11 mouse cellular contexts compared by ENCODE assay signal in the genomic region with DNA sequence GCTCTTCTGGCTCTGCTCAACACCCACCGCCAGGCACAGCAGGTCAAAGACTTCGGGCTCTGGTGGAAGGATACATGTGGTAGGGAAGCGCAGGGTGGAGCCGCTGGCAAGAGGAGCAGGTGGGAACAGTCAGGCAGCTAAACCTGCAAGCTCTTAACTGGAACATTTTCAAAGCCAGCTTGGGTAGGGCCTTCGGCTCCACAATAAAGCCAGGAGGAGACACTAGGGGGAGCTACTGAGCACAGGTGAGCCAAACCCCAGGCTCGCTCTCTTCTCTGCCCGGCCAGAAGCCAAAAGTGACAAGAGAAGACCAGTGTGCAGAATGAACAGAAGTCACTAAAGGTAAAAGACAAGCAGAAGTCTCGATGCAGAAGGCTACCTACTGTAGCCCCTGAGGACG. TPM values are rescaled to one million over a fixed set of nuclear protein-coding genes. Genes with fewer than 3 reads are reported as not detected.
DNase-seq lines count a peak whose midpoint lies in the region; ATAC-seq and TF ChIP-seq lines count a peak whose summit lies in the region.
"Had no signal": no experiment of that assay in that cellular context is flagged by ENCODE, and none has a peak within 500 bp of the region (broad histone marks: within the 10 kb centered on the region; RNA-seq: fewer than 3 reads in every experiment).

No protein-coding gene starts in this region.

- 0 out of 2 replicates have a peak, but pooled peaks have one; percentile 70 for ATAC-seq in cerebellum, adult (ENCODE audit: insufficient number of reproducible peaks, low FRiP score, low TSS enrichment)
- ATAC-seq in midbrain, postnatal 0 days (ENCODE audit: low FRiP score), result no peak
- ATAC-seq in midbrain, embryonic 11.5 days (ENCODE audit: low FRiP score), result no peak
- no peak for ATAC-seq in stomach, postnatal 0 days (ENCODE audit: low FRiP score, low TSS enrichment)

- H3K9me3 ChIP-seq in midbrain, postnatal 0 days (ENCODE audit: low read length), result no peaks in the 10 kb centered on the region
- no peaks in the 10 kb centered on the region for H3K9me3 ChIP-seq in midbrain, embryonic 11.5 days (ENCODE audit: control insufficient read depth, low read length)
- H3K9me3 ChIP-seq in limb, embryonic 10.5 days (replicated peaks), result no peaks in the 10 kb centered on the region
- no peaks in the 10 kb centered on the region for H3K9me3 ChIP-seq in stomach, postnatal 0 days (ENCODE audit: control insufficient read depth, low read length)

- peaks cover 26% of the 10 kb centered on the region for H3K36me3 ChIP-seq in midbrain, postnatal 0 days (ENCODE audit: insufficient read depth, low read length)
- H3K36me3 ChIP-seq in midbrain, embryonic 11.5 days (ENCODE audit: control insufficient read depth, insufficient read depth, low read length), result peaks cover 15% of the 10 kb centered on the region
- peaks cover 92% of the 10 kb centered on the region for H3K36me3 ChIP-seq in limb, embryonic 10.5 days
- H3K36me3 ChIP-seq in stomach, postnatal 0 days (ENCODE audit: control insufficient read depth, insufficient read depth, low read length), result peaks cover 29% of the 10 kb centered on the region

- no peak for TF ChIP-seq EP300 in stomach, postnatal 0 days (optimal IDR thresholded peaks at IDR 0.05)

- TF ChIP-seq POLR2A in cortical plate, adult 2 months (IDR thresholded peaks at IDR 0.05; ENCODE audit: extremely low read depth, insufficient read depth, low read length), result no peak

- H3K27me3 ChIP-seq in midbrain, postnatal 0 days (ENCODE audit: insufficient read depth, low read length), result no peaks in the 10 kb centered on the region
- no peaks in the 10 kb centered on the region for H3K27me3 ChIP-seq in midbrain, embryonic 11.5 days (ENCODE audit: control insufficient read depth, insufficient read depth, low read length)
- H3K27me3 ChIP-seq in limb, embryonic 10.5 days (ENCODE audit: low read depth, poor library complexity, severe bottlenecking), result no peaks in the 10 kb centered on the region
- H3K27me3 ChIP-seq in stomach, postnatal 0 days (ENCODE audit: control insufficient read depth, insufficient read depth, low read length), result no peaks in the 10 kb centered on the region

- no peak for DNase-seq in cerebellum, postnatal 4 days (ENCODE audit: low spot score in 2 of 2)
- no peak for DNase-seq in midbrain, postnatal 0 days (ENCODE audit: low spot score)
- no peak for DNase-seq in midbrain, embryonic 11.5 days (ENCODE audit: low spot score, missing footprints)
- DNase-seq in limb, embryonic 10.5 days (ENCODE audit: low spot score), result peak; percentile 51
- peak; percentile 21 for DNase-seq in stomach, postnatal 0 days (ENCODE audit: low spot score)
- DNase-seq in layer of hippocampus, postnatal 36 days, result no peak

- no peak overlapping the region for H3K9ac ChIP-seq in midbrain, postnatal 0 days (replicated peaks; ENCODE audit: low read length, poor library complexity, severe bottlenecking)
- H3K9ac ChIP-seq in midbrain, embryonic 11.5 days (ENCODE audit: low read length), result no peak overlapping the region
- no peak overlapping the region for H3K9ac ChIP-seq in stomach, postnatal 0 days (ENCODE audit: low read length)

- no peak overlapping the region for H3K4me2 ChIP-seq in midbrain, postnatal 0 days (ENCODE audit: low read depth, low read length, poor library complexity, severe bottlenecking)
- H3K4me2 ChIP-seq in midbrain, embryonic 11.5 days, result no peak overlapping the region
- H3K4me2 ChIP-seq in stomach, postnatal 0 days (replicated peaks; ENCODE audit: low read depth), result no peak overlapping the region

- no peak overlapping the region for H3K4me3 ChIP-seq in midbrain, postnatal 0 days (ENCODE audit: low read depth, low read length)
- no peak overlapping the region for H3K4me3 ChIP-seq in midbrain, embryonic 11.5 days (ENCODE audit: low read depth, low read length)
- H3K4me3 ChIP-seq in cortical plate, adult 2 months (ENCODE audit: insufficient read depth, low read length), result no peak overlapping the region
- H3K4me3 ChIP-seq in limb, embryonic 10.5 days, result no peak overlapping the region
- H3K4me3 ChIP-seq in stomach, postnatal 0 days (ENCODE audit: low read depth, low read length), result no peak overlapping the region

- TF ChIP-seq CTCF in midbrain, postnatal 0 days (IDR thresholded peaks at IDR 0.05), result peak; percentile 55
- TF ChIP-seq CTCF in cortical plate, adult 2 months (IDR thresholded peaks at IDR 0.05; ENCODE audit: extremely low read depth, insufficient read depth, low read length), result peak; percentile 55
- TF ChIP-seq CTCF in stomach, postnatal 0 days (IDR thresholded peaks at IDR 0.05; ENCODE audit: low read depth), result peak; percentile 59

- H3K4me1 ChIP-seq in midbrain, postnatal 0 days (ENCODE audit: insufficient read depth, low read length), result no peaks in the 10 kb centered on the region
- H3K4me1 ChIP-seq in midbrain, embryonic 11.5 days (ENCODE audit: control insufficient read depth, insufficient read depth, low read length), result no peaks in the 10 kb centered on the region
- H3K4me1 ChIP-seq in cortical plate, adult 2 months (ENCODE audit: control insufficient read depth, insufficient read depth, low read length), result no peaks in the 10 kb centered on the region
- no peaks in the 10 kb centered on the region for H3K4me1 ChIP-seq in limb, embryonic 10.5 days
- no peaks in the 10 kb centered on the region for H3K4me1 ChIP-seq in stomach, postnatal 0 days (replicated peaks; ENCODE audit: control insufficient read depth, insufficient read depth)

- 85% methylated on average over 9 of the region's 9 CpGs for WGBS in midbrain, postnatal 0 days
- 86% methylated on average over 9 of the region's 9 CpGs for WGBS in midbrain, embryonic 11.5 days
- 88% methylated on average over 9 of the region's 9 CpGs for WGBS in limb, embryonic 10.5 days
- 82% methylated on average over 9 of the region's 9 CpGs for WGBS in stomach, postnatal 0 days

- H3K27ac ChIP-seq in midbrain, postnatal 0 days (ENCODE audit: low read depth, low read length), result no peak overlapping the region
- H3K27ac ChIP-seq in midbrain, embryonic 11.5 days (ENCODE audit: low read depth, low read length), result no peak overlapping the region
- H3K27ac ChIP-seq in cortical plate, adult 2 months (ENCODE audit: insufficient read depth, low read length), result no peak overlapping the region
- no peak overlapping the region for H3K27ac ChIP-seq in limb, embryonic 10.5 days
- H3K27ac ChIP-seq in stomach, postnatal 0 days (replicated peaks), result no peak overlapping the region
- H3K27ac ChIP-seq: macrophage had no signal

RNA-seq across cellular contexts. Expression of gene Dip2a, which starts 46.7 kb away (rescaled TPM):
- total RNA-seq in midbrain, postnatal 0 days (2014; rRNA removed), result 57.0 and 60.7 TPM in 2 replicates
- polyA plus RNA-seq in midbrain, postnatal 0 days (2015; fragmentation: Nextera tagmentation; extraction: Ambion mirVana), result 11.5 and 12.9 TPM in 2 replicates
- polyA plus RNA-seq in midbrain, embryonic 11.5 days (2014; fragmentation: Nextera tagmentation; extraction: Ambion mirVana), result 4.1 and 4.2 TPM in 2 replicates
- 48.7 and 49.2 TPM in 2 replicates for polyA plus RNA-seq in cortical plate, adult 2 months (2012; rRNA removed)
- 5.1 and 7.6 TPM in 2 replicates for polyA plus RNA-seq in limb, embryonic 10.5 days (2016; fragmentation: Nextera tagmentation; extraction: Ambion mirVana)
- polyA plus RNA-seq in stomach, postnatal 0 days (2015; fragmentation: Nextera tagmentation; extraction: Ambion mirVana), result 4.0 and 4.5 TPM in 2 replicates
- 10 to 100 TPM; 49.3 to 56.3 TPM for total RNA-seq in layer of hippocampus, postnatal 36 days (2021)

RNA-seq across cellular contexts. Expression of gene AC141477.1, which starts 48.5 kb away (rescaled TPM):
- not detected in 2 replicates for total RNA-seq in midbrain, postnatal 0 days (2014; rRNA removed)
- polyA plus RNA-seq in midbrain, postnatal 0 days (2015; fragmentation: Nextera tagmentation; extraction: Ambion mirVana), result not detected in 2 replicates
- polyA plus RNA-seq in midbrain, embryonic 11.5 days (2014; fragmentation: Nextera tagmentation; extraction: Ambion mirVana), result not detected in 2 replicates
- not detected in 2 replicates for polyA plus RNA-seq in cortical plate, adult 2 months (2012; rRNA removed)
- 2.3 TPM in 1 of 2 replicates, not detected in the other for polyA plus RNA-seq in limb, embryonic 10.5 days (2016; fragmentation: Nextera tagmentation; extraction: Ambion mirVana)
- polyA plus RNA-seq in stomach, postnatal 0 days (2015; fragmentation: Nextera tagmentation; extraction: Ambion mirVana), result 1.2 and 1.5 TPM in 2 replicates
- total RNA-seq in layer of hippocampus, postnatal 36 days (2021), result not detected
- polyA plus RNA-seq: C2C12; gonadal fat pad, adult 2 months; macrophage had no signal

RNA-seq across cellular contexts. Expression of gene Pcnt, which starts 50.8 kb away (rescaled TPM):
- 12.8 and 14.5 TPM in 2 replicates for total RNA-seq in midbrain, postnatal 0 days (2014; rRNA removed)
- 3.4 and 3.9 TPM in 2 replicates for polyA plus RNA-seq in midbrain, postnatal 0 days (2015; fragmentation: Nextera tagmentation; extraction: Ambion mirVana)
- 15.6 and 16.4 TPM in 2 replicates for polyA plus RNA-seq in midbrain, embryonic 11.5 days (2014; fragmentation: Nextera tagmentation; extraction: Ambion mirVana)
- 25.2 and 29.3 TPM in 2 replicates for polyA plus RNA-seq in cortical plate, adult 2 months (2012; rRNA removed)
- polyA plus RNA-seq in limb, embryonic 10.5 days (2016; fragmentation: Nextera tagmentation; extraction: Ambion mirVana), result 26.8 and 28.9 TPM in 2 replicates
- polyA plus RNA-seq in stomach, postnatal 0 days (2015; fragmentation: Nextera tagmentation; extraction: Ambion mirVana), result 4.9 and 5.1 TPM in 2 replicates
- 10 to 100 TPM; 20.7 to 24.1 TPM for total RNA-seq in layer of hippocampus, postnatal 36 days (2021)

RNA-seq across cellular contexts. Expression of gene 2610028H24Rik, which starts 57.1 kb away (rescaled TPM):
- not detected in 2 replicates for total RNA-seq in midbrain, postnatal 0 days (2014; rRNA removed)
- polyA plus RNA-seq in midbrain, postnatal 0 days (2015; fragmentation: Nextera tagmentation; extraction: Ambion mirVana), result not detected in 2 replicates
- not detected in 2 replicates for polyA plus RNA-seq in midbrain, embryonic 11.5 days (2014; fragmentation: Nextera tagmentation; extraction: Ambion mirVana)
- polyA plus RNA-seq in cortical plate, adult 2 months (2012; rRNA removed), result 0.23 TPM in 1 of 2 replicates, not detected in the other
- polyA plus RNA-seq in limb, embryonic 10.5 days (2016; fragmentation: Nextera tagmentation; extraction: Ambion mirVana), result not detected in 2 replicates
- 0.07 and 0.10 TPM in 2 replicates for polyA plus RNA-seq in stomach, postnatal 0 days (2015; fragmentation: Nextera tagmentation; extraction: Ambion mirVana)
- total RNA-seq in layer of hippocampus, postnatal 36 days (2021), result not detected
- polyA plus RNA-seq: C2C12, macrophage had no signal

Comparison
In these comparisons a context has a peak if more than half of its experiments do, and no peak if none do; other contexts are left out.
1. DNase-seq: peak in limb, embryonic 10.5 days (single experiment) and stomach, postnatal 0 days (single experiment); none in cerebellum, postnatal 4 days (0 of 2), midbrain, postnatal 0 days (single experiment), midbrain, embryonic 11.5 days (single experiment) and layer of hippocampus, postnatal 36 days (0 of 2).
2. Peak in every context shown above with its lines, with median percentiles within 50 percentile points of each other: CTCF ChIP-seq.